Mouse (Mus musculus) urinary bladder, postnatal 36 days (tissue): Measurements from ENCODE around the gene Plcb1.

Source experiments
- DNase-seq, 2 experiments: peaks; one replicate each; pipeline ENCODE4 v3.0.0; 2022; ENCODE audit warnings: low spot score in 2 of 2, mixed read lengths in 1 of 2

The Plcb1 gene

GRCm38 (mm10) chr2:134838185-134838584 lies 52.3 kb downstream of the Plcb1 start:
- DNase-seq, result no peak

DNA sequence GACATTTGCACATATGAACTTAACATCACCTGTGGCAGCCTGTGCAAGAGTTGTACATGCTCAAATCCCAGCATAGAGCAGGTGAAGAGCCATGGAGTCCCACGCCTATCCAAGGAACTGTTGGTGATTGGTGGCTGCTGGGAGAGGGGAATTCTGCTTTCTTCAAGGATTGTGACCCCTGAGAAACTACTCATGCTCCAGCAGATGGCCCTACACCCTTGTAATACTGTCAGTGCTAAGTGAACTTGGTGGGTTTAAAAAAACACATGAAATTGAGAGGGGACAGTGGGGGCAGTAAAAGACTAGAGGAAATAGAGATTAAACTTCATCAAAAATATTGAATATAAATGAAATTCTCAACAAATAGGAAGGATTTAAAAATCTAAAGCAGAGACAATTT lies 53.0 kb downstream of the Plcb1 start:
- no peak for DNase-seq

DNA sequence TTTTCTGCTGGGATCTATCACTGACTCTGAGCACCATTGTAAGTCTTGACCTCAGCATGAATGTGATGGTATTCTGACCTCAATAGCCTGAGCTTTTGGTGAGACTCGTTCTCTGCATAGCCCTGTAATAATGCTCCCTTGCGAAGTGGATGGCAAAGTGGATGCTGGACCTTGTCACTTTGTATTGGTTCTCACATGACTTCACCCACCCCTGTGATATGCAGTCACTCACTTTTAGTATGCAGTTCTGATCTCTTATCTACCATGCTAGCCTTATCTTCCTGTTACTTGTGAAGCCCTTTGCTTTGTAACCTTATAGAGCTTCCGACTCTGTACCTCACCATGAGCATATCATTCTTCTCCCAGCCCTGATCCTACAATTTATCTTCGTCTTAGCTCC lies 57.0 kb downstream of the Plcb1 start:
- no peak for DNase-seq

GRCm38 (mm10) chr2:134844391-134845238 lies 58.7 kb downstream of the Plcb1 start:
- DNase-seq, result no peak

DNA sequence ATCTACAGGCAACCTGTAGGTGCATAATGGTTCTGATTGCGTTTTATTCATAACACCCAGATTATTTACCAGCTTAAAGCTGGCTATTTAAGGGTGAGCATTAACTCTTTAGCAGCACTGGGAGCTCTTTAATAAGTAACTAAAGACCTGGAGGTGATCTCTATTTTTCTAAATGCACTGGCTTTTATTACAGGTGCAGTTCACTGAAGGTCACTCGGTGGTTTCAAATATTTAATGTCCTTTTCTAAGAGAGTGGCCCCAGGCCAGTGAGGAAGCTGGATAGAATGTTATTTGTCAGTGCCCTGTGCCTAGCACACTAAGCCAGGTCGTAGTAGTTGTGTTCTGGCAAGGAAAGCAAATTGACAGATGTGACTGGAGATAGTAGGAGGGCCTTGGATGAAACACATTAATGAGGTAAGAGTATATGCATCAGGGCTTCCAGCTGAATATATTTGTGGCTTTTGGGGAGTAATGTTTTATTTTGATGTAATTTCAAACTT lies 59.4 kb downstream of the Plcb1 start:
- no peak for DNase-seq

GRCm38 (mm10) chr2:134846555-134846954 lies 60.7 kb downstream of the Plcb1 start:
- DNase-seq, result no peak

DNA sequence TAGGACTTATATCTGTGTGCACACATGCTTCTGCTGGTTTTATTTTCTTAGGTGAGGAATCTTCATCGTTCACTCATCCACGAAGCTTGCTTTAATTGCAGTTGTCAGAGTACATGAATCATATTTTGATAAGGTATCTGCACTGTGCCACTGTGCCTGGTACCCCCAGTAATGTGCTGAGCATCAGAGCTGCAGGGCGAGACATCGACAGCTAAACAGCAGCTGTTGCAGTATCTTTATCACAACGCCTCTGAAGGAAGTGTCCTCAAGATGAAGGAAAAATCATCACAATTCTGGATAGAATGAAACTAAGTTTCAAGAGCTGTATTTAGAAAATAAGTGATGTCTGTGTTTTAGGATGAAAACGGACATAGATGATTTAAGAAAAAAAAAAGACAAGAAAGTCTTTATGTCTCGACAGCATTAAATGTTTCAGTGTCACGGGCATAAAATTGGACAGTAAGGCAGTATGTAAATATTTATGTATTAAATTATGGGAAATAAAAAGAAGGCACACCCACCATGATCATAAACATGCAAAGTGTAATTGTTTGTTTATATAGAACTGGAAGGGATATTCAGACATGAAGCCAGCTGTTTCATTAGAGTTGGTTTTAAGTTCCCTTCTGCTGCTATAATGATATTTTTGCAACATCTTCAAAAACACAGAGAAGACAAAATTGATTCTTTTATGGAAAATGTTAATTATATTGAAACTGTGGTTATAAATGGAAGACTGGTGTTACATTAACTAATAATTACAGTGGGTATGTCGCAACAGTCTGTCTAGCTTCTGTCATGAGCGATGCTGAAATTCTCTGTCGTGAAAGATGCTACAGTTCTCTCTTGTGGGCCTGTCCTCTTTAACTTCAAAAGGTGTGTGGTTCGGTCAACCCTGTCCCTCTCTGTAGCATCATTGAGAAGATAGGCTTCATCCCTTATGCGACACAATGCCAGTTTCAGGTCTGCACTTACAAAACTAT lies 65.6 kb downstream of the Plcb1 start:
- DNase-seq, result no peak

- DNase-seq, result no peak
Measured at GRCm38 (mm10) chr2:134856239-134856638, 70.4 kb downstream of the Plcb1 start.

- no peak for DNase-seq
Measured at GRCm38 (mm10) chr2:134856691-134857090, 70.8 kb downstream of the Plcb1 start.

- DNase-seq, result peak in 1 of 2 experiments; percentile 55
Measured at GRCm38 (mm10) chr2:134864985-134865645, 79.2 kb downstream of the Plcb1 start.

- no peak for DNase-seq
Measured at GRCm38 (mm10) chr2:134867381-134867780, 81.5 kb downstream of the Plcb1 start.

GRCm38 (mm10) chr2:134871692-134872489 lies 86.0 kb downstream of the Plcb1 start:
- no peak for DNase-seq

DNA sequence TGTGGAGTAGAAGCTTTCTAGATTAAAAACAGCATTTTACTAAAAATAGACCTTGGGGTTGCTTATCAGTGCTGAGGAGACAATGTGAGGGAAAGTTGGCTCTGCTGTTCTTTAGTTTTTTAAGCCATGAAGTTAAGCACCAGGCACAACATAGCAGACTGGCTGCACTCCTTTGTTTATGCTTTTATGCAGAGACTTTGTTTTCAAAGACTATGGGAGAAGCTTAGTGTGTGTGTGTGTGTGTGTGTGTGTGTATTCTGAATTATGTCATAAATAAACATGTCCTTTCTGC lies 86.6 kb downstream of the Plcb1 start:
- no peak for DNase-seq

GRCm38 (mm10) chr2:134877148-134877547 lies 91.3 kb downstream of the Plcb1 start:
- DNase-seq, result no peak

GRCm38 (mm10) chr2:134891207-134891606 lies 105.3 kb downstream of the Plcb1 start:
- no peak for DNase-seq

DNA sequence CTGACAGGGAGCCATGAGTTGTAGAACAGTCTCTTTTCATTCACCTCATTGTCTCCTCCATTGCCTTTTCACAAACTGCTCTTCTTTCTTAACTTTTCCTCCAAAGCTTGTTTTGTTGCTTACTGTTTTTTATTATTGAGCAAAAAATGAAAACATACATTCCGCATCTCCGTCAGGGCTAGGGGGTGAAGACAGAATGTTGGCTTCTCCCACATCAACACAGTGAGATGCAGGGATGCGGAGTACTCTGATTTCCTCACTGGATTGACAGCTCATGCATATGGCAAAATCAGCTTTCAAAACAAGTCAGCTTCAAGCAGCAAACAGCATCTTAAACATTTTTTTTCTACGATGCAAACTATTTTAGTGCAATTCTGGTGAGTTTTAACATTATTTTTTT lies 108.9 kb downstream of the Plcb1 start:
- no peak for DNase-seq

GRCm38 (mm10) chr2:134896196-134896595 lies 110.3 kb downstream of the Plcb1 start:
- DNase-seq, result no peak

DNA sequence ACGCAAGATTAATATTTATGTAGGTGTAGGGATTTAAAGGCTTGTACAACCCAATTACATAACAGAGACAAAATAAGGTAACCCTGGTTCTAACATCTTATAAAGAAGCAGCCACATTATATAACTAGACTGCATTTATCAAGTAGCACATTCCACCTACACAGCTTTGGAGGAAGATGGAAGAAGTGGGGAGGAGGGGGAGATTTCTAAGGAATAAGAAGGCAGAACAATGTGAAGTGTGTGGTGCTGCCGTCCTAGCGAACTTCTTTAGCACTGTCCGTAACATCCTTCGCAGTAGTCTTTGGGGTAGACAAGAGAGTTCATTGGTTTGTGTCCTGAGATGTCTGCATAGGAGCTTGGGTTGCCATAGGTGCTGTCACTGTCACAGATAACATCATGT lies 111.2 kb downstream of the Plcb1 start:
- DNase-seq, result no peak

DNA sequence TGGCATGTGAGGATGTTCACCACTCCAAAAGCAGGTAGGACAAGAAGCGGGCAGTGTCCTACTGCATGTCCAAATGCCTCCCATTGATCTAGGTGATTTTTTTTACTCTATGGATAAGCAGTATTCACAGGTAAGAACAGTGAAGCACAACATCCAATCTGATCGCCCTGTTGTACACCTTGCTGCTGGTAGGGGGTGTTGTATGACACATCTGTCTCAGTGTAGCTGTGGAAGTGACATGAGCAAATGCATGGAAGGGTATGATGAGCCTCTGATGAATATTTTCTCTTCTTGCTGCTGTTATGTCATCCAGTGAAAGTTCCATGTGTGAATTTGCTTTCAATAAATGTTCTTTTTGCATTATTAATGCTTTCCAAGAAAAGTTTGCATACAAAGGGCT lies 115.7 kb downstream of the Plcb1 start:
- DNase-seq, result no peak

- no peak for DNase-seq
Measured at GRCm38 (mm10) chr2:134910882-134911281, 125.0 kb downstream of the Plcb1 start.

DNA sequence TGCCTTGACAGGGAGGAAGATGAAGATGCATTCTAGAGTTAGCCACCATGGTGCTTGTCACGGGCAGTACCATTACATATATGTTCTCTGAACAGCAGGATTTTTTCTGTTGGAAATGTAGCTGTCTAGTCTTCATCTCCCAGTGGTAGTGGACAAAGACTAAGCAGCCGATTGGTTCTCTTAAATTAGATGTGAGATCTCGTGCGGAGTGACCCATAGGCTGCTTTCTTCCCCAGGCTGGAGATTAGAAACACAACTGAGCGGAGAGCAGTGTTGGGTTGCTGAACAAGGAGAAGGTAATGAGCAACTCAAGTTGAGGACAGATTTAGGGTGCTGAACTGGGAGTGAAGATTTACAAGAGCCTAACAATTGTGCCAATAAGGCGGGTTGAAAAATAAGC lies 125.5 kb downstream of the Plcb1 start:
- DNase-seq, result no peak
